Mouse (Mus musculus): ENCODE measurements around the gene Cercam. TPM values are rescaled to one million over a fixed set of nuclear protein-coding genes. Genes with fewer than 3 reads are reported as not detected.

The Cercam gene
- polyA plus RNA-seq, 1 experiment: 10.1 TPM

- no peaks in the 10 kb centered on the region for H3K4me1 ChIP-seq (ENCODE audit: control insufficient read depth, insufficient read depth, low read length)
- no peak overlapping the region for H3K4me3 ChIP-seq (ENCODE audit: insufficient read depth, low read length)
- H3K27ac ChIP-seq (ENCODE audit: insufficient read depth, low read depth, low read length): no peak overlapping the region
- TF ChIP-seq CTCF (IDR thresholded peaks at IDR 0.05; ENCODE audit: low read depth, low read length) (no peak), POLR2A (IDR thresholded peaks at IDR 0.05; ENCODE audit: borderline replicate concordance, low read depth, low read length) (no peak)
Observed at GRCm38 (mm10) chr2:29852957-29853485, 15.9 kb upstream of the Cercam start.

- H3K4me3 ChIP-seq (ENCODE audit: insufficient read depth, low read length): no peak overlapping the region
- H3K27ac ChIP-seq (ENCODE audit: insufficient read depth, low read depth, low read length): no peak overlapping the region
- no peak for TF ChIP-seq CTCF (IDR thresholded peaks at IDR 0.05; ENCODE audit: low read depth, low read length)
- TF ChIP-seq POLR2A (IDR thresholded peaks at IDR 0.05; ENCODE audit: borderline replicate concordance, low read depth, low read length): no peak
- no peaks in the 10 kb centered on the region for H3K4me1 ChIP-seq (ENCODE audit: control insufficient read depth, insufficient read depth, low read length)
Observed at GRCm38 (mm10) chr2:29853736-29854135, 15.2 kb upstream of the Cercam start.

GRCm38 (mm10) chr2:29855585-29856210 lies 13.3 kb upstream of the Cercam start:
- TF ChIP-seq CTCF (IDR thresholded peaks at IDR 0.05; ENCODE audit: low read depth, low read length) (no peak), POLR2A (IDR thresholded peaks at IDR 0.05; ENCODE audit: borderline replicate concordance, low read depth, low read length) (no peak)
- Histone ChIP-seq H3K4me1 (ENCODE audit: control insufficient read depth, insufficient read depth, low read length) (no peaks in the 10 kb centered on the region), H3K4me3 (ENCODE audit: insufficient read depth, low read length) (no peak overlapping the region), H3K27ac (ENCODE audit: insufficient read depth, low read depth, low read length) (no peak overlapping the region)

DNA sequence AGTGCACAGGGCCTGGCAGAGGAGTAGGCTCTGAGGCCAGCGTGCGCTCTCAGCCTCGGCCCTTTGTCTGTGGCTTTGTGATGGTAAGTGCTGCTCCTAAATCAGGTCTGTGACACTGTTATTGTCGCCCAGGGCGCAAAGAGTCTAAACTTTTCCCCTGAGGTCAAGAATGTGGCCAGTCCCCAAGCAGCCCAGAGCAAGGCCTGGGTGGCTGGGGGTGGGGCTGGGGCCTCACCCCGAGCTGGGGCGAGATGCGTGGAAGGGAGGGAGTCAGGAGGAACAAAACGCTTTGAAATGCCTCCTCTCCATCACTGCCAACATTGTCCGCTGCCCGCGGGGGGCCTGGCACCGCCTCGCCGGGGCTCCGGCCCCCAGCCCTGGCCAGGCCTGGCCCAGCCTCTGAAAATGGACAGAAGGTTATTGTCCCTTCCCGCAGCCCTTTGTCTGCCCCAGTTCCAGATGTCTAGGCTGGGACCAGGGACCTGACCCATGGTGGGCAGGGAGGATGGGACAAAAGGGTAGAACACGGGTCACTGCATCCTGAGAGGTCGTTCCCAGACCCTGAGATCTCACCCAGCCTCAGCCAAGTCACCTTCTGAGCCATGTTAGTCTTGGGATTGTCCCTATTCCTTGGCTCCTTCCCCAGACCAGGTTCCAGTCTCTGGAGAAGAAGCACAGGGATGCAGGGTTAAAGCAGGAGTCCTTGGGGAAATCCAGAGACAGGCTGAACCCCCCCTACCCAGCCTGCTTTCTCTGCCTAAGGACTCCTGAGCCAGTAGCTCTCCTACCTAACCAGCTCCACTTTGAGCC lies 12.3 kb upstream of the Cercam start:
- H3K4me1 ChIP-seq (ENCODE audit: control insufficient read depth, insufficient read depth, low read length): no peaks in the 10 kb centered on the region
- TF ChIP-seq CTCF (IDR thresholded peaks at IDR 0.05; ENCODE audit: low read depth, low read length) (no peak), POLR2A (IDR thresholded peaks at IDR 0.05; ENCODE audit: borderline replicate concordance, low read depth, low read length) (no peak)
- no peak overlapping the region for H3K4me3 ChIP-seq (ENCODE audit: insufficient read depth, low read length)
- H3K27ac ChIP-seq (ENCODE audit: insufficient read depth, low read depth, low read length): no peak overlapping the region

DNA sequence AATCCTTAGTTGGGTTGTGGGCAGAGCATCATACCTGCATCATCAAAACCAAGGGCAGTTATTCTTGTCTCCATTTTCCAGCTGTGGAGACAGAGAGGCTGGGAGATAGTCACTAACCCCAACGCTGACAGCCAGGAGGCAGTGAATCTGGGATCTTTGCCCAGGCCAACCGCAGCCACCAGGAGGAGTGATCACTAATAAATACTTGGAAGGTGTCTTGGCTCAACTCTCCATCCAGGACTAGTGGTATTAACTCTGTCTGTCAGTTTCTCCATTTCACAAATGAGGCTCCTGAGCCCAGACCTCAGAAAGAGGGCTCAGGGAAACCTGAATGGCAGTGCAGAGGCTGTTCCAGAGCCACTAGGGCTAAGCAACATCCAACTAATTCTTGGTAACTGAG lies 11.6 kb upstream of the Cercam start:
- no peak overlapping the region for H3K27ac ChIP-seq (ENCODE audit: insufficient read depth, low read depth, low read length)
- no peak for TF ChIP-seq CTCF (IDR thresholded peaks at IDR 0.05; ENCODE audit: low read depth, low read length)
- TF ChIP-seq POLR2A (IDR thresholded peaks at IDR 0.05; ENCODE audit: borderline replicate concordance, low read depth, low read length): no peak
- no peaks in the 10 kb centered on the region for H3K4me1 ChIP-seq (ENCODE audit: control insufficient read depth, insufficient read depth, low read length)

DNA sequence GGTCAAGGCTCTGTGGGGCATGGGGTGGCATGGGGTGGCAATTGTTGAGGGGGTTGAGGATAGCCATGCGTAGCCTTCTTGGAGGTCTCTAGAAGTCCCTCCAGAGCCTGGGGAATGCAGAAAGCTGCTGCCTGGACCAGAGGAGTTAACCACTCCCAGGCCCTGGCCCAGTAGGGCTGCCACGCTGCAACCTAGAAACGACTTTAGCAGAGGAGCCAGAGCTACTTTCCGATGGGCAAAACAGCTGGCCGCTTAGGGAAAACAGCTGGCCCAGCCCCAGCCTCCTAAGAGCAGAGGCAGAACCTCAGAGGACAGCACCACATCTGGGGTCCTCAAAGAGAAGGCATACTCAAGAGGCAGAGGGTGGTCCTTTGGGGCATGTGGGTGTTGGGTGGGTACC lies 11.0 kb upstream of the Cercam start:
- no peaks in the 10 kb centered on the region for H3K4me1 ChIP-seq (ENCODE audit: control insufficient read depth, insufficient read depth, low read length)
- no peak for TF ChIP-seq POLR2A (IDR thresholded peaks at IDR 0.05; ENCODE audit: borderline replicate concordance, low read depth, low read length)
- no peak for TF ChIP-seq CTCF (IDR thresholded peaks at IDR 0.05; ENCODE audit: low read depth, low read length)
- no peak overlapping the region for H3K27ac ChIP-seq (ENCODE audit: insufficient read depth, low read depth, low read length)
- H3K4me3 ChIP-seq (ENCODE audit: insufficient read depth, low read length): no peak overlapping the region

More for the DNA sequence above, 11.6 kb upstream of the Cercam start:
- H3K4me3 ChIP-seq (ENCODE audit: insufficient read depth, low read length): no peak overlapping the region

DNA sequence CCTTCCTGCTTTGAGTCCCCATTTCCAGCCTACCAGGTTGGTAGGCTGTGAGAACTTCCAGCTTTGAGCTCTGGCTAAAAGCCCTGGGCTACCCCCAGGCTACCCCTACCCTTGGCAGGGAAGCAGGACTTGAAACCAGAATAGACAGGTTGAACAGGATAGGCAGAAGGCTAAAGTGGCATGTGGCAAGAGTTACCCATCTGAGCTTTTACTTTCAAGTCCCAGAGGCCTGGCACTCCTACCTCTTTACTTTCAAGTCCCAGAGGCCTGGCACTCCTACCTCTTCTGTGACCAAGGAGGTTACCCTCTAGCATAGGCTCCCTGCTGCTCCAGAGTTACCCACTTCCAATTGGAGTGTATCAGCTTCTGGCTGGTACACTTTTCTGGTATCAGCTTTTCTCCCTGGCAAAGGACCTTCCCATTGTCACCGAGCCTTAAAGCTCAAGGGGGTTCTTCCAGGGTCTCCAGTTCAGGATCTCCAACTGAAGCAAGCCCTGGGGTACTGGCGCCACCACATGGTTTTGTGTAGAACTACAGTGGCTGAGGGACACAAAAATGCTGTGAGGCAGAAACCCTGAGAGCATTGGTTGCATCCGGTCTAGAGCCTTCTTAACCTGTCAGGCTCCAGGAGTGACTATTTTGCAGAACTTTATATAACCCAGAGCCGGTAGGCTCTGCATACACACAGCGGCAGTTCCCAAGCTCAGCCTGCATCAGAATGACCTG lies 10.1 kb upstream of the Cercam start:
- no peak overlapping the region for H3K4me3 ChIP-seq (ENCODE audit: insufficient read depth, low read length)
- H3K27ac ChIP-seq (ENCODE audit: insufficient read depth, low read depth, low read length): no peak overlapping the region
- H3K4me1 ChIP-seq (ENCODE audit: control insufficient read depth, insufficient read depth, low read length): no peaks in the 10 kb centered on the region
- TF ChIP-seq POLR2A (IDR thresholded peaks at IDR 0.05; ENCODE audit: borderline replicate concordance, low read depth, low read length) (no peak), CTCF (IDR thresholded peaks at IDR 0.05; ENCODE audit: low read depth, low read length) (peak; percentile 84)

DNA sequence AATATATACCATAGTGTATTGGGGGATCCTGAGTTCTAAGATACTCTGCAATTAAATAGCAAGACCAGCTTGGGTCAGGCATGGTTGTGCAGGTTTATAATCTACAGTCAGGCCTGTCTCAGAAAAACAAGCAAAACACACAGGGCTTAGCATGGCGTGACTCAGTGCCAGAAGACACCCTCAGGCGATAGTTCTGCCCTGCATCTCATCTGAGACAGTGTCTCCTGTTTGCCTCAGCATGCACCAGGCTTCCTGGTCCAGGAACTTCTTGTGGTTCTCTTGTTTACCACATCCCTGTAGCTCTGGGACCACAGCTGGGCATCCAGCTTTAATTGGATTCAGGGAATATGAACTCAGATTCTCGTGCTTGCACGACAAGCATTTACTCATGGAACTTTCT lies 3.8 kb upstream of the Cercam start:
- peaks cover 3% of the 10 kb centered on the region; the same call in 1 of the 2 replicates for H3K4me1 ChIP-seq (ENCODE audit: control insufficient read depth, insufficient read depth, low read length)
- TF ChIP-seq CTCF (IDR thresholded peaks at IDR 0.05; ENCODE audit: low read depth, low read length): no peak
- TF ChIP-seq POLR2A (IDR thresholded peaks at IDR 0.05; ENCODE audit: borderline replicate concordance, low read depth, low read length): no peak
- no peak overlapping the region for H3K27ac ChIP-seq (ENCODE audit: insufficient read depth, low read depth, low read length)
- H3K4me3 ChIP-seq (ENCODE audit: insufficient read depth, low read length): no peak overlapping the region

GRCm38 (mm10) chr2:29869646-29870451 lies 885 bp downstream of the Cercam start:
- Histone ChIP-seq H3K4me1 (ENCODE audit: control insufficient read depth, insufficient read depth, low read length) (peaks cover 20% of the 10 kb centered on the region), H3K4me3 (ENCODE audit: insufficient read depth, low read length) (peak overlapping the region; percentile 64; the same call in 1 of the 2 replicates), H3K27ac (ENCODE audit: insufficient read depth, low read depth, low read length) (no peak overlapping the region)
- TF ChIP-seq POLR2A (IDR thresholded peaks at IDR 0.05; ENCODE audit: borderline replicate concordance, low read depth, low read length) (no peak), CTCF (IDR thresholded peaks at IDR 0.05; ENCODE audit: low read depth, low read length) (no peak)
